Mouse (Mus musculus) frontal cortex, adult (tissue): ENCODE measurements around the gene A930018P22Rik.
"Not testable (repeated sequence)": the region's sequence is repeated elsewhere in the genome, so short reads cannot be mapped to it uniquely, and the experiment has no call there.

ENCODE experiments used
- ATAC-seq: cut with Nextera tagmentation; 2 replicates; pipeline ENCODE4 v1.9.2; 2017; ENCODE audit warnings: mild to moderate bottlenecking, moderate library complexity, mixed read lengths; ENCODE audit not compliant: low TSS enrichment

A930018P22Rik gene

GRCm38 (mm10) chr2:104122505-104123378 lies at the start of gene A930018P22Rik:
Gene A930018P22Rik (plus strand): TSS chr2:104122769.
- ATAC-seq: peak; percentile 90

GRCm38 (mm10) chr2:104078285-104078684 lies 44.3 kb upstream of the A930018P22Rik start:
- not testable (repeated sequence) for ATAC-seq

GRCm38 (mm10) chr2:104081436-104082050 lies 41.0 kb upstream of the A930018P22Rik start:
- not testable (repeated sequence) for ATAC-seq

- ATAC-seq: no peak
These were observed 40.1 kb upstream of the A930018P22Rik start for GRCm38 (mm10) chr2:104082474-104082873.

GRCm38 (mm10) chr2:104084027-104084426 lies 38.5 kb upstream of the A930018P22Rik start:
- not testable (repeated sequence) for ATAC-seq

GRCm38 (mm10) chr2:104087562-104087961 lies 35.0 kb upstream of the A930018P22Rik start:
- not testable (repeated sequence) for ATAC-seq

GRCm38 (mm10) chr2:104093305-104093704 lies 29.3 kb upstream of the A930018P22Rik start:
- no peak for ATAC-seq

GRCm38 (mm10) chr2:104095741-104096213 lies 26.8 kb upstream of the A930018P22Rik start, which contains the start of gene Cd59a:
Gene Cd59a (plus strand): TSS chr2:104095801.
- peak; percentile 91 for ATAC-seq

- ATAC-seq: no peak
These were observed 26.3 kb upstream of the A930018P22Rik start for GRCm38 (mm10) chr2:104096256-104096655.

- not testable (repeated sequence) for ATAC-seq
These were observed 25.8 kb upstream of the A930018P22Rik start for GRCm38 (mm10) chr2:104096796-104097195.

- ATAC-seq: not testable (repeated sequence)
These were observed 25.2 kb upstream of the A930018P22Rik start for GRCm38 (mm10) chr2:104097396-104097795.

- no peak for ATAC-seq
These were observed 23.9 kb upstream of the A930018P22Rik start for GRCm38 (mm10) chr2:104098529-104099230.

- no peak for ATAC-seq
These were observed 23.4 kb upstream of the A930018P22Rik start for GRCm38 (mm10) chr2:104099231-104099585.

- ATAC-seq: no peak
These were observed 22.6 kb upstream of the A930018P22Rik start for GRCm38 (mm10) chr2:104099946-104100345.

- ATAC-seq: no peak
These were observed 17.8 kb upstream of the A930018P22Rik start for GRCm38 (mm10) chr2:104104800-104105199.

GRCm38 (mm10) chr2:104109021-104109420 lies 13.5 kb upstream of the A930018P22Rik start:
- ATAC-seq: not testable (repeated sequence)

GRCm38 (mm10) chr2:104109528-104109927 lies 13.0 kb upstream of the A930018P22Rik start:
- ATAC-seq: no peak

- no peak for ATAC-seq
These were observed 12.5 kb upstream of the A930018P22Rik start for GRCm38 (mm10) chr2:104110031-104110430.

GRCm38 (mm10) chr2:104111170-104111797 lies 11.3 kb upstream of the A930018P22Rik start:
- not testable (repeated sequence) for ATAC-seq

GRCm38 (mm10) chr2:104113563-104113962 lies 9.0 kb upstream of the A930018P22Rik start:
- not testable (repeated sequence) for ATAC-seq

GRCm38 (mm10) chr2:104114898-104115297 lies 7.7 kb upstream of the A930018P22Rik start:
- ATAC-seq: no peak
